Mouse (Mus musculus): ENCODE results near the gene Foxm1. TPM values are rescaled to one million over a fixed set of nuclear protein-coding genes. Genes with fewer than 3 reads are reported as not detected.
"Not testable (repeated sequence)": the region's sequence is repeated elsewhere in the genome, so short reads cannot be mapped to it uniquely, and the experiment has no call there.

The Foxm1 gene
- polyA plus RNA-seq, 1 experiment from 2014 or later, result 4.6 TPM

DNA sequence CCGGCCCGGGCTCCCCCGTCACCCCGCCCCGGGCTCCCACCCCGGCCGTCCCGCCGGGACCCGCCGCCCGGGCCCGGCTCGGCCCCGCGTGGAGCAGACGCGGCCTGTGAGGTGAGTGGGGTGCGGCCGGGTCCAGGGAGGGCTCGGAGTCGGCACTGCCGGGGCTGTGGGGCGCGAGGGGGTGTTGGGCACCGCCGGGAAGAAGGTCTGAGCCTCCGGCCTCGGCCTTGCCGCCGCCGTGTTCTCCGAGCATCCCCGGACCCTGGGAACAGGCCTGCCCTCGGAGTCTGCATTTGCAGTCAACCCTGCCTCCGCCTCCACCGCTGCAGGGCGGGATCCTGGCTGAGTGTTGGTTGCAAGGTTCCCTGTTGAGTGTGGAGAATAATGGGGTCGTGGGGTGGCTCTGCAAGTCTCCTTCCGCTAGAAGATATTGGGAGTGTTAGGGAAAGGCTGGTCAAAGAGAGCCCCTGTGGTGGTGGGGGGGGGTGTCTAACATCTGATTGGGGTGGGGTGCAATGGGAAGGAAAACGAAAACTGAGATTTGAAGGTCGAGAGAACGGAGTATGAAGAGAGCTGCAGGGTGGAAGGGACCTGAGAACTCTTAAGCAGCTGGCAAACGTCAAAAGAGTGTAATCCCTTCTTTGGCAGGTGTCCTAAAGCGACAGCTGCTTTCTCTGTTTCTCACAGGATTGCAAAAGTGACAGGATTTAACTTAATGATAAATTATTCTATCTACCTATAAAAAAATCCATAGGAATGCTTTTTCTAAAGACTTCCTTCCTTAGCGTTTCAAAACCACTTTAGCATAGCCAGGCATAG, 449 bp downstream of the Foxm1 start:
- Histone ChIP-seq H3K9ac (replicated peaks; ENCODE audit: low read depth, low read length) (peak overlapping the region; percentile 78), H3K4me2 (ENCODE audit: low read depth, low read length) (peak overlapping the region; percentile 98), H3K27ac (ENCODE audit: low read depth, low read length) (peak overlapping the region; percentile 86), H3K4me3 (ENCODE audit: low read depth, low read length) (peak overlapping the region; percentile 89), H3K4me1 (ENCODE audit: control insufficient read depth, insufficient read depth, low read length) (peaks cover 13% of the 10 kb centered on the region), H3K9me3 (ENCODE audit: control insufficient read depth, low read length) (no peaks in the 10 kb centered on the region), H3K27me3 (ENCODE audit: control insufficient read depth, insufficient read depth, low read length) (no peaks in the 10 kb centered on the region), H3K36me3 (ENCODE audit: control insufficient read depth, insufficient read depth, low read length) (no peaks in the 10 kb centered on the region)
- WGBS, result 2% methylated on average over 42 of the region's 46 CpGs
- peak; percentile 73 for ATAC-seq (ENCODE audit: low read depth)

DNA sequence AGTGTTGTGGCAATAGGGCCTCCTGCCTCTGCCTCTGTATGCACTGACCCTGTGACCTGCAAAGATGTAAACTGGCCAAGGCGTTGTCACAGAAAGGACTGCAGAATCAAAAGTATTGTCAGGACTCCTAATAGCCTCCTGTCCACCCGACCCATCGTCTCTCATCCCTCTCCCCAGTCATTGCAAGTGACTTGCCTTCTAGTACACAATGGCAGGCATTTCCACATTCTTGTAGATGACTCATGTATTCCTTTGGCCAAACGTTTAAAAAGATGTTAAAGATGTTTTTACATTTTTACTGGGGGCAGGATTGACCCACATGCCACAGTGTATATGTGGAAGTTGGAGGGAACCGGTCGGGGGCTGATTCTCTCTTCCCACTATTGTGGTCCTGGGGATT, 2.0 kb downstream of the Foxm1 start:
- H3K9ac ChIP-seq (replicated peaks; ENCODE audit: low read depth, low read length), result no peak overlapping the region
- 66% methylated on average over 6 of the region's 6 CpGs for WGBS
- H3K4me1 ChIP-seq (ENCODE audit: control insufficient read depth, insufficient read depth, low read length), result peaks cover 13% of the 10 kb centered on the region
- H3K27ac ChIP-seq (ENCODE audit: low read depth, low read length), result no peak overlapping the region
- H3K9me3 ChIP-seq (ENCODE audit: control insufficient read depth, low read length), result no peaks in the 10 kb centered on the region
- H3K4me3 ChIP-seq (ENCODE audit: low read depth, low read length), result no peak overlapping the region
- no peak for ATAC-seq (ENCODE audit: low read depth)
- H3K27me3 ChIP-seq (ENCODE audit: control insufficient read depth, insufficient read depth, low read length), result no peaks in the 10 kb centered on the region
- H3K4me2 ChIP-seq (ENCODE audit: low read depth, low read length), result no peak overlapping the region
- no peaks in the 10 kb centered on the region for H3K36me3 ChIP-seq (ENCODE audit: control insufficient read depth, insufficient read depth, low read length)

- WGBS, result 94% methylated on average over 5 of the region's 5 CpGs
- Histone ChIP-seq H3K4me2 (ENCODE audit: low read depth, low read length) (no peak overlapping the region), H3K27me3 (ENCODE audit: control insufficient read depth, insufficient read depth, low read length) (no peaks in the 10 kb centered on the region)
These were observed 3.7 kb downstream of the Foxm1 start for GRCm38 (mm10) chr6:128366466-128366865.

DNA sequence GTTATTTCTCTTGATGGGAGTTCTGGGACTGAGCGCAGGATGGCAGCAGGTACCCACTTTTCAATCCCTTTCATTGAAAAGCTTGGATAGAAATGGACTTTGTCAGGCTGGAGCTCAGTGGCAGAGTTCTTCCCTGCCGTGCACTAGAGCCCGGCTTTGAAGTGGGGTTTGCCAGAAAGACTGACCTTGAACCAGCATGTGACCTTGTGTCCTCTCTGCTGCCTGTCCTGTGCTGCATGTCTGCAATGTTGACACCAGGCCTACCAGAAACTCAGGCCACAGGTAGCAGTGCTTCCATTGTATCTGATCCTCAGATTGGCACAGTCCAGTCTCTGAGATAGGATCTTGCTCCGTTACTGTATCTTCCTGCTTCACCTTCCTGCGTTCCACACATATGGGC, 7.3 kb downstream of the Foxm1 start:
- Histone ChIP-seq H3K4me1 (ENCODE audit: control insufficient read depth, insufficient read depth, low read length) (no peaks in the 10 kb centered on the region), H3K4me3 (ENCODE audit: low read depth, low read length) (no peak overlapping the region), H3K4me2 (ENCODE audit: low read depth, low read length) (no peak overlapping the region), H3K36me3 (ENCODE audit: control insufficient read depth, insufficient read depth, low read length) (no peaks in the 10 kb centered on the region), H3K27ac (ENCODE audit: low read depth, low read length) (no peak overlapping the region), H3K9me3 (ENCODE audit: control insufficient read depth, low read length) (no peaks in the 10 kb centered on the region), H3K9ac (replicated peaks; ENCODE audit: low read depth, low read length) (no peak overlapping the region), H3K27me3 (ENCODE audit: control insufficient read depth, insufficient read depth, low read length) (no peaks in the 10 kb centered on the region)
- ATAC-seq (ENCODE audit: low read depth), result no peak
- 97% methylated on average over 5 of the region's 5 CpGs for WGBS

More at GRCm38 (mm10) chr6:128366466-128366865, 3.7 kb downstream of the Foxm1 start:
- H3K9me3 ChIP-seq (ENCODE audit: control insufficient read depth, low read length), result no peaks in the 10 kb centered on the region
- H3K9ac ChIP-seq (replicated peaks; ENCODE audit: low read depth, low read length), result no peak overlapping the region
- no peak overlapping the region for H3K4me3 ChIP-seq (ENCODE audit: low read depth, low read length)
- H3K36me3 ChIP-seq (ENCODE audit: control insufficient read depth, insufficient read depth, low read length), result no peaks in the 10 kb centered on the region
- H3K27ac ChIP-seq (ENCODE audit: low read depth, low read length), result no peak overlapping the region
- no peak for ATAC-seq (ENCODE audit: low read depth)
- H3K4me1 ChIP-seq (ENCODE audit: control insufficient read depth, insufficient read depth, low read length), result peaks cover 7% of the 10 kb centered on the region

GRCm38 (mm10) chr6:128375192-128375591, 12.4 kb downstream of the Foxm1 start, which contains the start of the genes Tex52 and Gm44596:
Gene Tex52, plus strand, starts transcription at chr6:128375456.
Gene Gm44596, plus strand, starts transcription at chr6:128375503.
- no peaks in the 10 kb centered on the region for H3K9me3 ChIP-seq (ENCODE audit: control insufficient read depth, low read length)
- no peak within 1 kb of the TSS for H3K9ac ChIP-seq (replicated peaks; ENCODE audit: low read depth, low read length)
- H3K27ac ChIP-seq (ENCODE audit: low read depth, low read length), result no peak within 1 kb of the TSS
- peak; percentile 63; the same call in 1 of the 2 replicates for ATAC-seq (ENCODE audit: low read depth)
- no peak within 1 kb of the TSS for H3K4me2 ChIP-seq (ENCODE audit: low read depth, low read length)
- no peak within 1 kb of the TSS for H3K4me3 ChIP-seq (ENCODE audit: low read depth, low read length)
- H3K27me3 ChIP-seq (ENCODE audit: control insufficient read depth, insufficient read depth, low read length), result no peaks in the 10 kb centered on the region
- H3K4me1 ChIP-seq (ENCODE audit: control insufficient read depth, insufficient read depth, low read length), result no peaks in the 10 kb centered on the region
- no peaks in the 10 kb centered on the region for H3K36me3 ChIP-seq (ENCODE audit: control insufficient read depth, insufficient read depth, low read length)
- 30% methylated on average over 6 of the region's 6 CpGs for WGBS

- 92% methylated on average over 17 of the region's 17 CpGs for WGBS
- ATAC-seq (ENCODE audit: low read depth), result no peak
- no peak overlapping the region for H3K27ac ChIP-seq (ENCODE audit: low read depth, low read length)
- no peaks in the 10 kb centered on the region for H3K27me3 ChIP-seq (ENCODE audit: control insufficient read depth, insufficient read depth, low read length)
- no peaks in the 10 kb centered on the region for H3K36me3 ChIP-seq (ENCODE audit: control insufficient read depth, insufficient read depth, low read length)
- no peaks in the 10 kb centered on the region for H3K9me3 ChIP-seq (ENCODE audit: control insufficient read depth, low read length)
- H3K9ac ChIP-seq (replicated peaks; ENCODE audit: low read depth, low read length), result no peak overlapping the region
- no peaks in the 10 kb centered on the region for H3K4me1 ChIP-seq (ENCODE audit: control insufficient read depth, insufficient read depth, low read length)
- no peak overlapping the region for H3K4me2 ChIP-seq (ENCODE audit: low read depth, low read length)
- H3K4me3 ChIP-seq (ENCODE audit: low read depth, low read length), result no peak overlapping the region
These were observed 13.8 kb downstream of the Foxm1 start for GRCm38 (mm10) chr6:128376371-128377085.

- H3K27ac ChIP-seq (ENCODE audit: low read depth, low read length), result no peak overlapping the region
- 89% methylated on average over 16 of the region's 16 CpGs for WGBS
- no peak for ATAC-seq (ENCODE audit: low read depth)
These were observed 16.9 kb downstream of the Foxm1 start for GRCm38 (mm10) chr6:128379636-128380035.

DNA sequence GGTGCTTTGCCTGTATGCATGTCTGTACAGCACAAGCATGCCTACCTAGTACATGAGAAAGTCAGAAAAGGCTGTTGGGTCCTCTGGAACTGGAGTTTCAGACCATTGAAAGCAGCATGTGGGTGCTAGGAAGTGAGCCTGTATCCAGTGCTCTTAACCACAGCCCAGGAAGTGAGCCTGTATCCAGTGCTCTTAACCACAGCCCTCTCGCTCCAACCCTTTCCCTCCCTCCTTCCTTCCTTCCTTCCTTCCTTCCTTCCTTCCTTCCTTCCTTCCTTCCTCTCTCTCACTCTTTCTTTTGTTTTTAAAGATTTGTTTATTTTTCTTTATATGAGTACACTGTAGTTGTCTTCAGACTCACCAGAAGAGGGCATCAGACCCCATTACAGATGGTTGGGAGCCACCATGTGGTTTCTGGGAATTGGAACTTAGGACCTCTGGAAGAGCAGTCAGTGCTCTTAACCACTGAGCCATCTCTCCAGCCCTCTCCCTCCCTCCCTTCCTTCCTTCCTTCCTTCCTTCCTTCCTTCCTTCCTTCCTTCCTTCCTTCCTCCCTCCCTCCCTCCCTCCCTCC, 17.9 kb downstream of the Foxm1 start:
- not testable (repeated sequence) for H3K36me3 ChIP-seq (ENCODE audit: control insufficient read depth, insufficient read depth, low read length); H3K4me3 ChIP-seq (ENCODE audit: low read depth, low read length); H3K27me3 ChIP-seq (ENCODE audit: control insufficient read depth, insufficient read depth, low read length); H3K4me2 ChIP-seq (ENCODE audit: low read depth, low read length); H3K4me1 ChIP-seq (ENCODE audit: control insufficient read depth, insufficient read depth, low read length); H3K27ac ChIP-seq (ENCODE audit: low read depth, low read length); H3K9me3 ChIP-seq (ENCODE audit: control insufficient read depth, low read length); ATAC-seq (ENCODE audit: low read depth); H3K9ac ChIP-seq (replicated peaks; ENCODE audit: low read depth, low read length)
- WGBS, result 86% methylated on average over 1 of the region's 1 CpGs

More at GRCm38 (mm10) chr6:128379636-128380035, 16.9 kb downstream of the Foxm1 start:
- H3K27me3 ChIP-seq (ENCODE audit: control insufficient read depth, insufficient read depth, low read length), result no peaks in the 10 kb centered on the region
- H3K9ac ChIP-seq (replicated peaks; ENCODE audit: low read depth, low read length), result no peak overlapping the region
- H3K4me2 ChIP-seq (ENCODE audit: low read depth, low read length), result no peak overlapping the region
- no peaks in the 10 kb centered on the region for H3K4me1 ChIP-seq (ENCODE audit: control insufficient read depth, insufficient read depth, low read length)
- no peak overlapping the region for H3K4me3 ChIP-seq (ENCODE audit: low read depth, low read length)
- no peaks in the 10 kb centered on the region for H3K36me3 ChIP-seq (ENCODE audit: control insufficient read depth, insufficient read depth, low read length)
- no peaks in the 10 kb centered on the region for H3K9me3 ChIP-seq (ENCODE audit: control insufficient read depth, low read length)

DNA sequence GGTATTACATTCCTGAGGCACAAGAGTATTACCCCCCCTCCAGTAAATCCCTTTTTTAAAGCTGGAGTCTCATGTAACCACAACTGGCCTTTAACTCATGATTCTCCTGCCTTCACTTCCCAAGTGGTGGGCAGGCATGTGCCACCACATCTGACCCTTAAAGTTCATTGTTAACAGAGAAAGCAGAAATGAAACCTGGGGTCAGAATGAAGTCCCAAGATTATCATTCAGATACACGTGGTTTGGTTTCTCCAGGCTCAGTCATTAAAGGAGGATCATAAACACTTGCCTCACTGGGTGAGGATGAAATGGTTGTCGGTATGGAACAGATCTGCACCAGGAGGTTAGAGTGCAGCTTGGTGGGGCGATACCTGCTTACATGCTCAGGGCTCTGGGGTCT, 18.5 kb downstream of the Foxm1 start:
- Histone ChIP-seq H3K36me3 (ENCODE audit: control insufficient read depth, insufficient read depth, low read length) (no peaks in the 10 kb centered on the region), H3K9ac (replicated peaks; ENCODE audit: low read depth, low read length) (no peak overlapping the region), H3K4me3 (ENCODE audit: low read depth, low read length) (no peak overlapping the region), H3K9me3 (ENCODE audit: control insufficient read depth, low read length) (no peaks in the 10 kb centered on the region), H3K4me2 (ENCODE audit: low read depth, low read length) (no peak overlapping the region), H3K27me3 (ENCODE audit: control insufficient read depth, insufficient read depth, low read length) (no peaks in the 10 kb centered on the region), H3K4me1 (ENCODE audit: control insufficient read depth, insufficient read depth, low read length) (no peaks in the 10 kb centered on the region), H3K27ac (ENCODE audit: low read depth, low read length) (no peak overlapping the region)
- ATAC-seq (ENCODE audit: low read depth), result no peak
- 71% methylated on average over 3 of the region's 3 CpGs for WGBS
